Mouse (Mus musculus) MEL (cell line): Measurements from ENCODE around the gene Cdca5. TPM values are rescaled to one million over a fixed set of nuclear protein-coding genes. Genes with fewer than 3 reads are reported as not detected.
A peak's percentile ranks its signal among the peaks of the same experiment; 100 is the strongest.

Source experiments
- DNase-seq: peaks from one replicate; pipeline ENCODE4 v3.0.0; 2011; ENCODE audit warnings: low read depth, low spot score
- H3K27ac ChIP-seq: 2 replicates; pipeline ENCODE4 v1.5.1; 2012; ENCODE audit warnings: low read depth, mild to moderate bottlenecking, control low read depth, low read length, moderate library complexity; ENCODE audit not compliant: control insufficient read depth
- H3K27me3 ChIP-seq, 2 experiments: fragments of 150-350 bp in 1 of 2; sonication (generic) in 1 of 2; 2 replicates each; pipeline ENCODE4 v1.6.1; 2012; ENCODE audit warnings: low read length in 2 of 2, mild to moderate bottlenecking in 2 of 2, improper control_type of control experiment in 1 of 2, moderate library complexity in 1 of 2; ENCODE audit not compliant: insufficient read depth in 2 of 2, control insufficient read depth in 1 of 2
- H3K36me3 ChIP-seq, 2 experiments: 2 replicates each; pipeline ENCODE4 v1.6.1; 2012 to 2014; ENCODE audit warnings: low read length in 2 of 2, improper control_type of control experiment in 1 of 2, inconsistent platforms in 1 of 2, mild to moderate bottlenecking in 1 of 2; ENCODE audit not compliant: insufficient read depth in 2 of 2, control insufficient read depth in 1 of 2
- H3K4me1 ChIP-seq, 2 experiments: fragments of 150-350 bp in 1 of 2; sonication (generic) in 1 of 2; 2 replicates each; pipeline ENCODE4 v1.6.1; 2012; ENCODE audit warnings: low read length in 2 of 2, improper control_type of control experiment in 1 of 2, mild to moderate bottlenecking in 1 of 2; ENCODE audit not compliant: insufficient read depth in 2 of 2, control insufficient read depth in 1 of 2
- H3K4me3 ChIP-seq, 2 experiments: fragments of 150-350 bp in 1 of 2; sonication (generic) in 1 of 2; 2 replicates each; pipeline ENCODE4 v1.5.1; 2012; ENCODE audit warnings: low read depth in 2 of 2, low read length in 2 of 2, mild to moderate bottlenecking in 2 of 2, moderate library complexity in 2 of 2, control low read depth in 1 of 2, improper control_type of control experiment in 1 of 2; ENCODE audit not compliant: control insufficient read depth in 1 of 2, insufficient read depth in 1 of 2
- H3K79me2 ChIP-seq: 2 replicates; pipeline ENCODE4 v1.6.1; 2012; ENCODE audit warnings: mild to moderate bottlenecking, low read length, moderate library complexity; ENCODE audit not compliant: control insufficient read depth, poor library complexity, insufficient read depth
- H3K9ac ChIP-seq: 2 replicates; pipeline ENCODE4 v1.6.1; 2012; ENCODE audit warnings: low read depth, mild to moderate bottlenecking, control low read depth, low read length, moderate library complexity; ENCODE audit not compliant: control insufficient read depth, poor library complexity, severe bottlenecking
- H3K9me3 ChIP-seq: fragments of 150-350 bp; sonication (generic); replicated peaks from 2 replicates; pipeline ENCODE4 v1.6.1; 2012; ENCODE audit warnings: mild to moderate bottlenecking, low read length, improper control_type of control experiment, moderate library complexity; ENCODE audit not compliant: insufficient read depth
- BHLHE40 ChIP-seq: IDR thresholded peaks from 2 replicates; pipeline ENCODE4 v1.6.1; 2012; ENCODE audit warnings: low read depth, mild to moderate bottlenecking, inconsistent platforms, low read length, improper control_type of control experiment, borderline replicate concordance
- CHD1 ChIP-seq: IDR thresholded peaks from 2 replicates; pipeline ENCODE4 v1.6.1; 2012; ENCODE audit warnings: low read depth, mild to moderate bottlenecking, inconsistent platforms, low read length, improper control_type of control experiment
- CHD2 ChIP-seq: IDR thresholded peaks from 2 replicates; pipeline ENCODE4 v1.6.1; 2011; ENCODE audit warnings: low read length, improper control_type of control experiment
- CTCF ChIP-seq, 3 experiments: IDR thresholded peaks in 2 of 3; conservative IDR thresholded peaks in 1 of 3; 2 replicates each; pipeline ENCODE4 v1.5.1; 2011 to 2012; ENCODE audit warnings: low read length in 3 of 3, low read depth in 2 of 3, mild to moderate bottlenecking in 2 of 3, improper control_type of control experiment in 1 of 3, inconsistent platforms in 1 of 3, mixed read lengths in 1 of 3, moderate library complexity in 1 of 3; ENCODE audit not compliant: control insufficient read depth in 1 of 3, insufficient read depth in 1 of 3, poor library complexity in 1 of 3, severe bottlenecking in 1 of 3
- GATA1 ChIP-seq: IDR thresholded peaks from 2 replicates; pipeline ENCODE4 v1.6.1; 2011; ENCODE audit warnings: low read depth, low read length, improper control_type of control experiment
- HCFC1 ChIP-seq: IDR thresholded peaks from 2 replicates; pipeline ENCODE4 v1.6.1; 2012; ENCODE audit warnings: low read depth, mild to moderate bottlenecking, inconsistent platforms, low read length, improper control_type of control experiment, moderate library complexity
- MAFK ChIP-seq: IDR thresholded peaks from 2 replicates; pipeline ENCODE4 v1.6.1; 2011; ENCODE audit warnings: low read depth, mild to moderate bottlenecking, low read length, improper control_type of control experiment, borderline replicate concordance
- MAX ChIP-seq: IDR thresholded peaks from 2 replicates; pipeline ENCODE4 v1.6.1; 2011; ENCODE audit warnings: low read length, improper control_type of control experiment
- MAZ ChIP-seq: IDR thresholded peaks from 2 replicates; pipeline ENCODE4 v1.6.1; 2012; ENCODE audit warnings: low read depth, mild to moderate bottlenecking, inconsistent platforms, low read length, improper control_type of control experiment
- MEF2A ChIP-seq: IDR thresholded peaks from 2 replicates; pipeline ENCODE4 v1.6.1; 2014; ENCODE audit warnings: low read depth, mild to moderate bottlenecking, inconsistent platforms, low read length, improper control_type of control experiment; ENCODE audit not compliant: poor library complexity, insufficient replicate concordance, severe bottlenecking; ENCODE audit errors: extremely low read depth
- MXI1 ChIP-seq: IDR thresholded peaks from 2 replicates; pipeline ENCODE4 v1.6.1; 2011; ENCODE audit warnings: mild to moderate bottlenecking, low read depth, low read length, improper control_type of control experiment
- MYB ChIP-seq: IDR thresholded peaks from 2 replicates; pipeline ENCODE4 v1.6.1; 2011; ENCODE audit warnings: mild to moderate bottlenecking, low read depth, low read length, improper control_type of control experiment
- MYC ChIP-seq: IDR thresholded peaks from 2 replicates; pipeline ENCODE4 v1.6.1; 2011; ENCODE audit warnings: low read depth, mild to moderate bottlenecking, low read length, improper control_type of control experiment, moderate library complexity
- NELFE ChIP-seq: IDR thresholded peaks from 2 replicates; pipeline ENCODE4 v1.6.1; 2011; ENCODE audit warnings: low read depth, low read length, improper control_type of control experiment
- POLR2A ChIP-seq, 2 experiments: IDR thresholded peaks; 2 replicates each; pipeline ENCODE4 v1.6.1; 2011 to 2012; ENCODE audit warnings: low read length in 2 of 2, mild to moderate bottlenecking in 2 of 2, control low read depth in 1 of 2, improper control_type of control experiment in 1 of 2, low read depth in 1 of 2, moderate library complexity in 1 of 2; ENCODE audit not compliant: control insufficient read depth in 1 of 2, insufficient read depth in 1 of 2, poor library complexity in 1 of 2
- POLR2AphosphoS2 ChIP-seq: IDR thresholded peaks from 2 replicates; pipeline ENCODE4 v1.6.1; 2011; ENCODE audit warnings: low read length, improper control_type of control experiment
- RAD21 ChIP-seq: IDR thresholded peaks from 2 replicates; pipeline ENCODE4 v1.6.1; 2011; ENCODE audit warnings: mild to moderate bottlenecking, low read depth, low read length, improper control_type of control experiment
- RCOR1 ChIP-seq: IDR thresholded peaks from 2 replicates; pipeline ENCODE4 v1.6.1; 2012; ENCODE audit warnings: low read depth, mild to moderate bottlenecking, inconsistent platforms, low read length, improper control_type of control experiment
- SIN3A ChIP-seq: IDR thresholded peaks from 2 replicates; pipeline ENCODE4 v1.6.1; 2012; ENCODE audit warnings: low read length, improper control_type of control experiment, inconsistent platforms
- SMC3 ChIP-seq: IDR thresholded peaks from 2 replicates; pipeline ENCODE4 v1.6.1; 2011; ENCODE audit warnings: low read depth, low read length, improper control_type of control experiment
- TAL1 ChIP-seq: IDR thresholded peaks from 2 replicates; pipeline ENCODE4 v1.6.1; 2012; ENCODE audit warnings: mild to moderate bottlenecking, inconsistent platforms, low read length, moderate library complexity, mixed read lengths
- TCF12 ChIP-seq: IDR thresholded peaks from 2 replicates; pipeline ENCODE4 v1.6.1; 2014; ENCODE audit warnings: low read depth, mild to moderate bottlenecking, inconsistent platforms, low read length, improper control_type of control experiment, moderate library complexity
- UBTF ChIP-seq: IDR thresholded peaks from 2 replicates; pipeline ENCODE4 v1.6.1; 2012; ENCODE audit warnings: low read depth, mild to moderate bottlenecking, inconsistent platforms, low read length, improper control_type of control experiment, moderate library complexity, borderline replicate concordance; ENCODE audit not compliant: insufficient read depth
- USF1 ChIP-seq: IDR thresholded peaks from 2 replicates; pipeline ENCODE4 v1.6.1; 2014; ENCODE audit warnings: low read depth, mild to moderate bottlenecking, inconsistent platforms, low read length, improper control_type of control experiment, moderate library complexity
- USF2 ChIP-seq, 2 experiments: IDR thresholded peaks; 2 replicates each; pipeline ENCODE4 v1.6.1; 2011 to 2012; ENCODE audit warnings: improper control_type of control experiment in 2 of 2, low read length in 2 of 2, borderline replicate concordance in 1 of 2, inconsistent platforms in 1 of 2, low read depth in 1 of 2, mild to moderate bottlenecking in 1 of 2; ENCODE audit not compliant: insufficient read depth in 1 of 2
- ZC3H11A ChIP-seq: IDR thresholded peaks from 2 replicates; pipeline ENCODE4 v1.6.1; 2012; ENCODE audit warnings: low read depth, mild to moderate bottlenecking, inconsistent platforms, low read length, improper control_type of control experiment
- ZKSCAN1 ChIP-seq: IDR thresholded peaks from 2 replicates; pipeline ENCODE4 v1.6.1; 2012; ENCODE audit warnings: low read depth, mild to moderate bottlenecking, inconsistent platforms, low read length, improper control_type of control experiment, moderate library complexity
- ZMIZ1 ChIP-seq: IDR thresholded peaks from 2 replicates; pipeline ENCODE4 v1.6.1; 2012; ENCODE audit warnings: low read depth, mild to moderate bottlenecking, inconsistent platforms, low read length, improper control_type of control experiment, moderate library complexity
- polyA plus RNA-seq, 2 experiments: library from polyadenylated mRNA; stranded (reverse) in 1 of 2; unstranded in 1 of 2; fragments of >175 nt in 1 of 2; fragments of >200 nt in 1 of 2; gene quantifications; 2 replicates each; pipeline versions ENCODE4 v1.2.1 to v1.2.4; 2012; ENCODE audit warnings: low replicate concordance in 2 of 2, low read depth in 1 of 2; ENCODE audit not compliant: insufficient read length in 2 of 2, insufficient read depth in 1 of 2, missing spikeins in 1 of 2
- total RNA-seq: library from RNA; depleted of rRNA; stranded (reverse); fragments of 300-350 nt; gene quantifications from 2 replicates; pipeline ENCODE4 v1.2.3, GENCODE M21; 2012

Gene Cdca5
- total and polyA plus RNA-seq, 3 experiments: 48.5 to 56.5 TPM; not detected in 1

- H3K79me2 ChIP-seq: peaks cover 5% of the 10 kb centered on the region; the same call in 1 of the 2 replicates
- no peak for DNase-seq
- peak overlapping the region; percentile 88 for H3K9ac ChIP-seq
- TF ChIP-seq USF1 (no peak), MAFK (no peak), CHD1 (no peak), NELFE (no peak), MXI1 (no peak), POLR2AphosphoS2 (no peak), ZC3H11A (no peak), MYB (no peak), RAD21 (no peak), POLR2A (IDR thresholded peaks at IDR 0.05; ENCODE audit: control insufficient read depth in 1 of 2, insufficient read depth in 1 of 2, low read depth in 1 of 2, low read length in 2 of 2, poor library complexity in 1 of 2) (no peak; a peak in 1 of 4 replicates), CTCF (IDR thresholded peaks at IDR 0.05 in 2 of 3, conservative IDR thresholded peaks at IDR 0.05 in 1 of 3; ENCODE audit: control insufficient read depth in 1 of 3, insufficient read depth in 1 of 3, low read depth in 2 of 3, low read length in 3 of 3, poor library complexity in 1 of 3, severe bottlenecking in 1 of 3) (no peak), TCF12 (no peak), MEF2A (no peak), SIN3A (no peak), GATA1 (no peak), ZKSCAN1 (no peak), CHD2 (no peak)
- H3K36me3 ChIP-seq: peaks cover 2 to 7% of the 10 kb centered on the region in 2 experiments; a peak in 2 of 4 replicates
- no peaks in the 10 kb centered on the region for H3K9me3 ChIP-seq
- H3K4me1 ChIP-seq: peaks cover 2 to 11% of the 10 kb centered on the region in 2 experiments; a peak in 3 of 4 replicates
- H3K27me3 ChIP-seq: no peaks in the 10 kb centered on the region
- peak overlapping the region; percentile 73 to 74 for H3K4me3 ChIP-seq
- peak overlapping the region; percentile 93 for H3K27ac ChIP-seq
These were observed 55.5 kb downstream of the Cdca5 start for GRCm38 (mm10) chr19:6140374-6140677.

GRCm38 (mm10) chr19:6140678-6141393 lies 56.1 kb downstream of the Cdca5 start, which contains the start of gene Batf2:
Gene Batf2 (plus strand): TSS chr19:6140983.
- DNase-seq: peak; percentile 98
- H3K27me3 ChIP-seq: no peaks in the 10 kb centered on the region
- peaks cover 5% of the 10 kb centered on the region; the same call in 1 of the 2 replicates for H3K79me2 ChIP-seq
- peaks cover 2 to 11% of the 10 kb centered on the region in 2 experiments; a peak in 3 of 4 replicates for H3K4me1 ChIP-seq
- H3K4me3 ChIP-seq: peak within 1 kb of the TSS; percentile 73 to 74
- H3K27ac ChIP-seq: peak within 1 kb of the TSS; percentile 93
- no peaks in the 10 kb centered on the region for H3K9me3 ChIP-seq
- peaks cover 0 to 7% of the 10 kb centered on the region in 2 experiments; a peak in 2 of 4 replicates for H3K36me3 ChIP-seq
- H3K9ac ChIP-seq: peak within 1 kb of the TSS; percentile 88
- peak; percentile 88 for TF ChIP-seq SIN3A
- no peak; the same call in 1 of the 2 replicates for TF ChIP-seq ZMIZ1
- TF ChIP-seq MAZ: peak; percentile 66
- peak; percentile 66; the same call in 1 of the 2 replicates for TF ChIP-seq MXI1
- TF ChIP-seq MEF2A: no peak
- peak; percentile 89; the same call in 1 of the 2 replicates for TF ChIP-seq NELFE
- TF ChIP-seq BHLHE40: peak; percentile 88
- no peak; the same call in 1 of the 2 replicates for TF ChIP-seq RCOR1
- peak; percentile 89 for TF ChIP-seq MAX
- peak; percentile 22; the same call in 1 of the 2 replicates for TF ChIP-seq SMC3
- TF ChIP-seq HCFC1: peak; percentile 74
- TF ChIP-seq USF1: peak; percentile 99
- peak; percentile 97 for TF ChIP-seq CHD1
- peak in 2 of 3 experiments; percentile 79 to 92; a peak in 4 of 6 replicates for TF ChIP-seq CTCF (IDR thresholded peaks at IDR 0.05 in 2 of 3, conservative IDR thresholded peaks at IDR 0.05 in 1 of 3; ENCODE audit: control insufficient read depth in 1 of 3, insufficient read depth in 1 of 3, low read depth in 2 of 3, low read length in 3 of 3, poor library complexity in 1 of 3, severe bottlenecking in 1 of 3)
- peak; percentile 81 to 94; a peak in 3 of 4 replicates for TF ChIP-seq USF2 (IDR thresholded peaks at IDR 0.05; ENCODE audit: borderline replicate concordance in 1 of 2, insufficient read depth in 1 of 2, low read depth in 1 of 2, low read length in 2 of 2)
- TF ChIP-seq MYC: no peak
- TF ChIP-seq MAFK: no peak
- TF ChIP-seq POLR2AphosphoS2: 0 out of 2 replicates have a peak, but pooled peaks have one; percentile 42
- TF ChIP-seq UBTF: no peak
- no peak for TF ChIP-seq TAL1
